Mouse (Mus musculus) MN1 (cell line): ENCODE data around the gene Mif4gd.

Experiments used
- DNase-seq: peaks from one replicate; pipeline ENCODE4 v3.0.0-alpha.2; 2016; ENCODE audit warnings: low spot score

Gene Mif4gd

DNA sequence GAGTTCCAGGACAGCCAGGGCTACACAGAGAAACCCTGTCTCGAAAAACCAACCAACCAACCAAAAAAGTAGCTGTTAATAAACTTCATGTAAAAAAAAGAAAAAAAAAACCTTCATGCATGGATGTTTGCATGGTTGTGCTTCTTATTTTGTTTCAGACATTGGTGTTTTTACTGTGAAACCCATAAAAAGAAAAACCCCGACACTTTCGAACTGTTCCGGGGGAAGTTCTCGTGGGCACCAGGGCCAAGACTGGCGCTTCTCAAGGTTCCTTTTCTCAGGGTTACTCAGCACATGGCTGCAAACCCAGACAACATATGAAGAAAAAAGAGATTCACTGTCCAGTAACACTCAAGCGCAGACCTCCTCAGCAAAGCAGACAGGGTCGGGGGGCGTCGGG is 20.1 kb upstream of the Mif4gd start:
- DNase-seq, result no peak

DNA sequence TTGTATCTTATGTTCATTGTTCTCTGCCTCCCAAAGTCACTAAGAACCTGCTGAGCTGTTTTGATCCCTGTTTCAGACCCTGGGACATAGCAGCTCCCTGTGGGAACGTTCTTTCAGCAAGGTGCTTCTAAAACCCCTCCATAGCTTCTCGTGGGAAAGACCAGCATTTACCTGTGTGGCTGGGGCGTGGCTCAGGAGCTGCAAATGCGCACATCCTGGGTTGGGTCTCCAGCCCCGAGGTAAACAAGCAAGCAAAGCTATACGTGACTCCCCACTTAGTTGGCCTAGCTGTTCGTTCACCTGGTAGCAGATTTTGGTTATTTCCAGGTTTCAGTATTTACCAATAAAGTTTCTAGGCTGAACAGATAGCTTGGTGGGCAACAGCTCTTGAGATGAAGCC is 19.5 kb upstream of the Mif4gd start:
- DNase-seq, result no peak

DNA sequence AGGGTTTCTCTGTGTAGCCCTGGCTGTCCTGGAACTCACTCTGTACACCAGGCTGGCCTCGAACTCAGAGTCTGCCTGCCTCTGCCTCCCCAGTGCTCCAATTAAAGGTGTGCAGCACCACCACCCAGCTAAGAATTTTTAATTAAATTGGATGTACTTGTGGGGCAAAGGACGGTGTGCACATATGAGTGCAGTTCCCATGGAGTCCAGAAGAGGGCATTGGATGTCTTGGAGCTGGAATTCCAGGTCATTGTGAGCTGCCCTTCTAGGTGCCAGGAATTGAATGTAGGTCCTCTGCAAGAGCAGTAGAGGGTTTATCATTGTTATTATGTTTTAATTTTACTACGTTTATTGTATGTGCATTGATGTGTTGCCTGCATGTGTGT is 18.7 kb upstream of the Mif4gd start:
- no peak for DNase-seq

DNA sequence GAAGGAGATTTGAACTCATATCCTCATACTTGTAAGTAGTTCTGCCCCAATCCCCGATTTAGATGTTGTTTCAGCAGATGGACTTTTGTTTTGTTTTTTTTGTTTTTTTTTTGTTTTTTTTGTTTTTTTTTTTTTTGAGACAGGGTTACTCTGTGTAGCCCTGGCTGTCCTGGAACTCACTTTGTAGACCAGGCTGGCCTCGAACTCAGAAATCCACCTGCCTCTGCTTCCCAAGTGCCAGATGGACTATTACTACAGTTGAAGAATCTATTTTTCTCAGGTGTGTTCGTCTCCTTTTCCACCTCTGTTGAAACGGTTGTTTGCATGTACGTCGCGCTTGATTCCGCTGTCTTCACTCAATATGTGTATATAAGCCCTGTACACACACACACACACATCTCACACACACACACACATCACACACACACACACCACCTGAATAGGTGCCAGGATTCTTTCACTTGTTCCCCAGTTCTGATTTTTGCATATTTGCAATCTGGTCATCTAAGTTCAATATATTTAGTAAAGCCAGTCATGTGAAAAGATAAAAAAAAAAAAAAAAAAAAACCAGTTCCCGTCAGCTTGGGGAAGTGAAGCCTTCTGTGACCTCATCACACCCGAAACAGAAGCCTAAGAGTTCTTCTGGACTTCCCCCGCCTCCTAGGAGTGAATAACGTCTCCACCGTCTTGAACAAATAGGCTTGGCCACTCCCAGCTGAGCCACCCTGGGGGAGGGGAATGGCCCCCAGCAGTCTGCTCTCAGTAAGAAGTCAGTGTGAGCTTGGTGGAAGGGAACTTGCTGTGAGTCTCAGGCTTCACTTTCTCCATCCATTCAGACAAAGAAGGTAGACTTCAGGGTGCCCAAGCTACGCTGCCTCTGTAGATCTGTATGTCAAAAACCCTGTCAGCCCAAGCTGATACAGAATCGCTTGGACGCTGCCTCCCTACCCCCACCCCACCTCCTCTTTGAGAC is 18.0 kb upstream of the Mif4gd start:
- no peak for DNase-seq

DNA sequence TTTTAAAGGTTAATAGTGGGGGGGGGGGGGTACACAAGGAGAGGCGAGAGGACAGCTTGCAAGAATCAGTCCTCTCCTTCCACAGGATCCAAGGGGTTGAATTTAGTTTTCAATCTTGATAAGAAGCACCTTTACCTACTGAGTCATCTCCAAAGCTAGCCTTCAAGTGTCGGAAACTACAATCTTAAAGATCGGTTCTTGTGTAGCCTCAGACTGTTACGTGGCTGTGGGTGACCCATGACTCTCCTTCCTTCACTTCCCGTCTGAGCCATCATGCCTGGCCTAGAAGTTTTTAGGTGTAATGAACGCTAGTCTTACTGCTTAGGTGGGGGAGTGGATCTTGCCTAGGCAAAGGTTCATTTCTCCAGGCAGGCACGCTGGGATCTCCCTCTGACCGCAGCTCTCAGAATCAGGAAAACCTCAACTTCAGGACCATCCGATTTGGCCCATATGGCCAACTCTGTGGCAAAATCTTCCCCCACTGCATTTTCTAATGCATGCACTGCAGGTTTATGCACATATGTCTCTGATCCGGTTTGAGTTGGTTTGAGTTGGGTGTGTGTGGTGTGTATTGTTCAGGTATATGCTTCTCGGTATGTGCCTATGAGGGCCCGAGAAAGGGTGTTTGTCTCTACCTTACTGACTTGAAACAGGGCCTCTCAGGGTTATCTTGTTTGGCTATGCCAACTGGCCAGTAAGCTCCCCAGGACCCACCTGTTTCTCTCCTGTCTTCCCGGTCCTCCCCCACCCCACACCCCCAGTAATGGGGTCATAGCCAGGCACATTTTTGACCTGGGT is 17.2 kb upstream of the Mif4gd start:
- no peak for DNase-seq

DNA sequence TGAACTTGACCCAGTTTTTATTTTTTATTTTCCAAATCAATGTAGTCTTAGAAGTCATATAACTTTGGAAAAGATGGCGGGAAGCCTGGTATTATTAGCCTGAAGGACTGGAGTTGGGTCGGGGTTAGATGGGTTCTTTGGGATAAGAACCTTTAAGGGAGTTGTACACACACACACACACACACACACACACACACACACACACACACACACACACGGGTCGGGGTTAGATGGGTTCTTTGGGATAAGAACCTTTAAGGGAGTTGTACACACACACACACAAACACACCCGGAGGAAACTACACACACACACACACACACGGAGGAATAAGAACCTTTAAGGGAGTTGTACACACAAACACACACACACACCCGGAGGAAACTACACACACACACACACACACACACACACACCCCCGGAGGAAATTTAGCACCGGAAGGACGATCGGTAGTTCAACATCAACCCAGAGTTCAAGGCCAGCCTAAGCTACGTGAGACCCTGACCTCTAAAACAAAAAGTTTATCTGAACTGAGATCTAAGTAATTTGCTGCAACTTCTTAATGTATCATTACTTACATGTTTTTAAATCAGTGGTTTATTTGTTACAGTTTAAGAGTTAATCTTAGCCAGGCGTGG is 15.8 kb upstream of the Mif4gd start:
- no peak for DNase-seq

DNA sequence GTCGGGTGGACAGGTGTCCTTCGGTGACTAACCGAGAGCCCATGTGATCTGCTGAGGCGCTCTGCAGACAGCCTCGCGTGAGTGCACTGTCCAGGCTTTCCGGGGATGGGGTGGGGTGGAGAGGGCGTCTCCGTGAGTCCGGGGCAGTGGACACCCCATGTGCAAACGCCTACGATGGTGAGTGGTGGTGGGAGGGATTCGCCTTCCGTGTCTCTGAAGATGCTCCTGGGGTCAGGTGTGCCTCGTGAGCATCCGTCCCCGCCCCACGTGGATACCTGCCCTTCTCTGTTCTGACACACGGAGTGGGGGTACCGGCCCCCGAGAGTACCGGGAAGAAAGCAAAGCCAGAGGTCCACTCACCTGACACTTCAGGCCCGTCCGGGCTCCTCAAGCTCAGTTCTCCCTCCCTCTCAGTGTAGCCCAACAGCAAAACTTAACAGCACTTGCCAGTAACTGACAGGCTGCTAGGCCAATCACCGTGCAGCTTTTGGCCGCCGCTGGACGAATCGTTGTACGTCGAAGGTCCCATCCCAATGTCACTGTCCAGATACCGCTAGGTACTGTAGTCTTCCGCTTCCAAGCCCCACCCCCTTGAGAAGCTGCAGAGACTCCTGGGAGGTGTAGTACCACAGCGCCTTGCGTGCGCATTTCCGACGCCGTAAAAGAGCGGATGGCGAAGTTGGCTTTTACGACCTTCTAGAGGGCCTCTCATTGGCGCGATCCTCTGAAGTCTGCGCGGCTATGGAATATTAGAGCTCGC is 15.1 kb upstream of the Mif4gd start, which contains the start of gene Slc25a19:
Slc25a19 (minus strand) TSS at position 591 of the 760 bp plus-strand sequence.
- peak; percentile 99 for DNase-seq

DNA sequence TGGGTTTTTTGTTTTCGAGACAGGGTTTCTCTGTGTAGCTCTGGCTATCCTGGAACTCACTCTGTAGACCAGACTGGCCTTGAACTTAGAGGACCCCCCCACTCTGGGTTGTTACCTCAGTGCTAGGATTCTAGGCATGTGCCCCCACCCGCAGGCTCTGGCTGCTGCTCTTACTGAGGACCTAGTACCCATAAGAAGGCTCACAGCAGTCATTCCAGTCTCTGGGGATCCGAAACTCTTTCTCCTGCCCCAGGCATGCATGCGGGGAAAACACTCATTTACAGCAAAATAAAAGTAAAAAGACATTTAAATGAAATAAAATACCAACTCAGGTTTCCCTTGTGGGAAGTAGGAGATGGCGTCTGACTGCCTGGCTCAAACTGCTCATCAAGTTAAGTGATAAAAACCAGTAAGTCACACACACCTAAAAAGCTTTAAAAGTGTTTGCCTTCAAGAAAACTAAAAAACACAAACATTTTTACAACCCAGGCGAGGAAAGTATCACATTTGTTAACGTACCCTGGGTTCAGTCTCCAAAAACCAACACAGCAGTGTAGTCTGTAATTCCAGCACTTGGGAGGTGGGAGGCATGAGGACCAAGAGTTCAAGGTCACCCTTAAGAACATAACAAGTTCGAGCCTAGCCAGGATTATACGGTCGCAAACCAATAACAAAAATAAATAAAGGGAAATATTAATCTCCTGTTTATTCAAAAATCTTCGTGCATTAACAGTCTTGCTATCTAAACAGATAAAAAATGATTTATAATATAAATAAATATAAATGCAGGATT is 14.3 kb upstream of the Mif4gd start:
- DNase-seq, result no peak

DNA sequence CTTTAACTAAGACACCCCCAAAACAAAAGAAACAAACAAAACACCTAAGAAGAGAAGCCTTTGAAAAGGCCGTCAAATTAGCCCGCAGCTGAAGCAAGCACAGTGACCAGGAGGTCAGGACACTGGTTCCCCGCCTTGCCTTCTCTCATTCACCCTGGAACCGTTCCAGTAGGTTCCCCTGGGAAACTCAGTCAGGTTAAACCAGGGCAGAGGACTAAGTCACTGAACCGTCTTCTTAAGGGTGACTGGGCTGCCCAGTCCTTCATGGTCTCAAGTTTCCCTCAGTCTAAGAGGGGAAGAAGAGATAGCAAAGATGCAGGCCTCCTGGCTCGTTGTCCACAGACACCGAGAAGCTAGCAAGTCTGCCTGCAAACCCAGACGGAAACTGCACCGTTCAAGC is 13.1 kb upstream of the Mif4gd start:
- peak; percentile 63 for DNase-seq

DNA sequence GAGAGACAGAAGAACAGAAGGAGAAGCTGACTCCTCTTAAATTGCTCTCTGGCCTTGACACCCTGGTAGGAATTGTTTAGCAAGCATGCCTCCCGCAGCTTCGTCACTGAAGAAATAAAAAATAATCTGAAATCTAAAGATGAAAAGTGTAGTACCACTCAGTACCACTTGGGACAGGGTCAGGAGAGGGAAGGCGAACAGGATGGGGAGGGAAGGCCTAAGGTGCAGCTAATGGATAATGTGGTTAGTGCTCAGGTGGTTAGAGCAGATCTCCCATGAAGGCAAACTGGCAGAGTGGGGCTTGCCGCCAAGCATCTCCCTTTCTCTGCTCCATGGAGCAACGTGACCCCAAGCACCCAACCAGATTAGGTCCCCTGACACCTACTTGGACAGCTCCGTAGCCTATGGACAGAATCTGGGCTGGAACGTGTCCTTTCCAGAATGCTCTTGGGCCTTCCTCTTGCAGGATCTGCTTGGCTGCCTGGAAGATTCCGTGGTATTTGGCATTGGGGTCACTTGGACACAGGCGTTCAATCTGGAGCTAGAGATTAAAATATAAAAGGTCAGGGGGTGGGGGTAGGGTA is 10.8 kb upstream of the Mif4gd start:
- no peak for DNase-seq

DNA sequence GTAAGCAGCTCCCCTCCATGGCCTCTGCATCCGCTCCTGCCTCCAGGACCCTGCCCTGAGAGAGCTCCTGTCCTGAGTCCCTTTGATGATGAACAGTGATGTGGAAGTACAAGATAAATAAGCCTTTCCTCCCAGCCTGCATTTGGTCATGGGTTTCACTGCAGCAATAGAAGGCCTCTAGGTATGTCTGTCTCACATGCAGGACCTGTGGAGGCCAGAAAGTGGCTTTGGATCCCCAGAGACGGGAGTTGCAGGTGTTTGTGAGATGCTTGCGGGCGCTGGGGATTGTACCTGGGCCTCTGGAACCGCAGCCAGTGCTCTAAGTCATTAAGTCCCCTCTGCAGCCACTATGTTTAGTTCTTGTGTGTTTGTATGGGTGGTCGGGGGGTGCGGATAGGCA is 7.2 kb upstream of the Mif4gd start:
- no peak for DNase-seq

DNA sequence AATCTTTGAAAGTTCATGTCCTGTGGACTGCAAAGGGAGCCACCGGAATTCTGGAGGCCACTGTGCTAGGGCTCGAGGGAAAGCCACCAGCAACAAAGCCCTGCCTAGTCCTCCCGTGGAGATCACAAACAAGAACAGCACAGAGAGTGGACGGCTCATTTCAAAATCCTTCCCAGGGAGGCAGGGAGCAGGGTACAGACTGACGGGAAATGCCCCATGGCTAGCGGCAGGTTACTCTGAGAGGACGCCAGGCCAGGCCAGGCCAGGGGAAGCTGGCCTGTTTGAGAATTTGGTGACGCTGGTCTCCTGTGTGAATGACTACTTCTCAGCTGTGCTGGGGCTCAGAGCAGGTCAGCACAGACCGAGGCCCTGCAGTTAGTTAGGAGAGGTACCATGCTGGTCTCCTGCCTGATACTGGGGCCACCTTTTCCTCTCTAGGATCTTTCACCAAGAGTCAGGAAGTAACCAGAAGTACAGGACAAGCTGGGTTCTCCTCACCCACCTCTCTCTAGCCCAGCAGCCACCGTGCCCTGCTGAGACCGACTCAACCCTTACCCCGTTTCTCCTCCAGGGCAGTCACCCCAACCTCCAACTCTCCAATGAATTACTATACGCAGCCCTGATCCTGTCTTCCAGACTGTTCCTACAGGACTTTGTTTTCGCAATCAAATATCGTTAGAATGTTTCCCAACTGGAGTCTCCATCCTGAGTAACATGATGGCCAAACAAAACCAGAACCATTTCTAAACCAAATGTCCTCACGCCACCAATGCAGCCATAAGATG is 6.2 kb upstream of the Mif4gd start:
- no peak for DNase-seq

DNA sequence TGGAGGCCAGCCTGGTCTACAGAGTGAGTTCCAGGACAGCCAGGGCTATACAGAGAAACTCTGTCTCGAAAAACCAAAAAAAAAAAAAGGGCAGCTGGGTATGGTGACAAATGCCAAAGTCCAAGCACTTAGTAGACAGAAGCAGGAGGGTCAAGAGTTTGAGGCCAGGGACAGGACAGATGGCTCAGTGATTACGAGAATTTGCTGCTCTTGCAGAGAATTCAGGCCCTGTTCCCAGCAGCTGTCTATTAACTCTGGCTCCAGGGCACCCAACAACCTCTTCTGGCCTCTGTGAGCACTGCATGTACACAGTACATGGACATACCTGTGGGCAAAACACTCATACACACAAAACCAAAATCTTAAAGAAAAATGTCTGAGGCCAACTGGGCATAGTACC is 5.2 kb upstream of the Mif4gd start:
- DNase-seq, result no peak

DNA sequence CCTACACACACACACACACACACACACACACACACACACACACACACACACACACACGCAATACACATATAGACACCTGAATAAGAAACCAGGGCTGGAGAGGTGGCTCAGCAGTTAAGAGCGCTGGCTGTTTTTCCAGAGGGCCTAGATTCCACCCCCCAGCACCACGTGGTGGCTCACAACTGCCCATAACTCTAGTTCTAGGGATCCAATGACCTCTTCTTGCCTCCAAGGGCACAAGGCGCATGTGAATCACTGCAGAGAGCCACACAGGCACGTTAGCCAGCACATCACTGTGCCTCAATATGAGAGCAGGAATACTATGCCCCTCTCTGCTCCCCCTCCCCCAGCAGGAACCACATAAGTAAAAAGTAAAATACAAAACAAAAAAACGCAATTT is 4.1 kb upstream of the Mif4gd start:
- DNase-seq, result no peak

DNA sequence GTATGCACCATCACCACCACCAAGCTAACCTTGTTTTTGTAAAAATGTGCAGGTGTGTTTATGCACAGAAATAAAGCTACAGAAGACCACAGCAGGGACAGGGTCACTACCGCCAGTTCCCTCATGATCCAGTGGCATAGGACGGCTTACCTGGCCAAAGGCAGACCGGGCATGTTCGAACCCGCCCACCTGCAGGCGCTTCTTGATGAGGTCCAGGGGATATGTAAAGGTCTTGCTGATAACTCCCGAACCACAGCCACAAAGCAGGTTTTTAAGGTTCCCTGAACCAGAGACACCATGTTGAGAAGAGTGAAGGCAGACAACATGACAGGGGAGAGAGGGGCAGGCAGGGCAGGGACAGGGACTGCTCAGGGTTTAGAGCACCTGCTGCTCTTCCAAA is 3.6 kb upstream of the Mif4gd start:
- DNase-seq, result no peak

DNA sequence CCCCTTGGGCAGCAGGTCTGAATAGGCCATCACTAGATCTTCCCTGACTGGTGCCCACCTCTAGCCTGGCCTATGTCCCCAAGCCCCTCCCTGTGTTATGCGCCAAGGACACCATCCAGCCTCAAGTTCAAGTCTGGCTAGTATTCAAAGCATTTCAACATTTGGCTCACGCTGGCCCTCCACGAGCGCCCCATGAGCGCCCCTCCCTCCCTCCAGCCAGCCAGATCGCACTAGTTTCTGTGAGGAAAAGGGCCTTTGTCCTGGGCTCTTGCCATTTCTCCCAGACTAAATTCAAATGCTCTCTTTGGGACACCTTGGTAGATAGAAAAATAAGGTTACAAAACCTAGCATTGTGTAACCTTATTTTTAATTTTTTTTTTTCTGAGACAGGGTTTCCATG is 3.1 kb upstream of the Mif4gd start:
- no peak for DNase-seq

DNA sequence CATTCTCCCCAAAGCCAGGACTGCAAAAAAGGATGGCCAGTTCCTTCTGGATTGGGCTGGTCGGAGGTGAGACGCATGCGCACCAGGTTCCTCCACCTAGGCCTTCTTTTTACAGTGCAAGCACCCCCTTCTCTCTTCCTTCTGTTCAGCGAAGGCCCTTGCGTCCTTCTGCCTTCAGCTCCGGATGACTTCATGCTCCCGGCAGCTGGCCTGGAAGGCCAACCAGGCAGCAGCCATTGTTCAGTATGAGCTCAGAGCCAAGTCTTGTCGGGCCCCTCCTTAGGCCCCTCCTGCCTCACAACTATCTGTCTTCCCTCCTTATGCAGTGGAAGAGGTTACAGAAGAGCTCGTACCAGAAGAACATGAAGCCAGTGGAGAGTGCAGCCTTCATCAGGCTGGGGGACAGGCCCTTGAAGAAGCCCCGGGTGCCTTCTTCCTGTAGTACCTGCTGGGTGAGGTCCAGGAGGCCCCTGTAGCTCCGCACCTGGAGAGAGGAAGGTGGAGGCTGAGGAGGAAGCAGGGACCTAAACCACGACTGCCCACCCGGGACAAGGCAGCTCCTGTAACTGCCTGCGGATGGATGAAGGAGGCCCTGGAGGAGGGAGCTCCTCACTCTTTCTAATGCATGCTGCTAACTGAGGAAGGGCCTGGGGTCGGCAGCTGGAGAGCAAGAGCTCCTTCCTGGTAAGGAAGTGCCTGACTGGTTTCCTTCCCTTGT is 2.5 kb upstream of the Mif4gd start:
- DNase-seq, result no peak

DNA sequence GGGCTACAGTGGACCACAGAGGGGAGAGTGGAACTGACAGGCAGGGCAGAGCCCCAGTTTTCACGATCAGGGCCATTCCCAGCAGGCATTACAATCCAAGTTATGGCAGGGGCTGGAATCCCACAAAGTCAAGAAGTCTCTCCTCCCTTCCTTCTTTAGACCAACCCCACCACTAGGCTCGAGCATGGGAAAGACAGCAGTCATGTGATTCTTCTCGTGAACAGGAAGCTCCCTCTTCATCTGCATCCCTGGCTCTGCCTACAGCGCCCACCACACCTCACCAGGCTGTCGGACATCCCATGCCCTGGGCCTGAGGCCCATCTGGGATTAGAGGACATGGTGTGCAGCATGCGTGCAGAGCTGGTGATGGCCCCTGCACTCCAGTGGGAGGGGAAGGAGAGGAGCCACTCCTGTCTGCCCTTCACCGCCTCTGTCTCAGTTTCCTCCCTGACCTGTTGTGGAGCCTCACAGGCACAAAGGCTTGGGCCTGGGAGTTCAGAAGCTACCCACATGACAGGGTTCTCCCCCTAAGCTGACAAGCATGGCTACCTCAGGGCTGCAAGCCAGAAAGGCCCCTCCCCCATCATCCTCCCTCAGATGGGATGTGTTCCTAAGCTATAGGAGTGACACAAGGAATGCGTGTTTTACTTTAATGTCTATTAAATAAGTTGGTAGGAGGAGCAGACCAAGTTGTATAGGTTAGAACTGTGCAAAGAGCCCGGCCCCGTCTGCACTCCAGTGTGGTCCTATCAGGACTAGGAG is 1.8 kb upstream of the Mif4gd start:
- DNase-seq, result no peak
